Comparison of ENCODE assay signal across 7 mouse cellular contexts in genomic region chr1:36937648-36938047, GRCm38 (mm10). TPM values are rescaled to one million over a fixed set of nuclear protein-coding genes. Genes with fewer than 3 reads are reported as not detected.
DNase-seq lines count a peak whose midpoint lies in the region; ATAC-seq and TF ChIP-seq lines count a peak whose summit lies in the region.

No protein-coding gene starts in this region.

- H3K79me3 ChIP-seq in C2C12 (ENCODE audit: low read depth): peaks cover 57% of the 10 kb centered on the region

- H3K9ac ChIP-seq in ES-Bruce4 (ENCODE audit: low read depth, poor library complexity, severe bottlenecking): peak overlapping the region; percentile 98
- peak overlapping the region; percentile 96 for H3K9ac ChIP-seq in forebrain, embryonic 14.5 days (ENCODE audit: low read length)
- peak overlapping the region; percentile 100 for H3K9ac ChIP-seq in liver, embryonic 13.5 days

- TF ChIP-seq CTCF in C2C12 (IDR thresholded peaks at IDR 0.05; ENCODE audit: control insufficient read depth, insufficient read depth, insufficient read length) (no peak), ES-Bruce4 (IDR thresholded peaks at IDR 0.05; ENCODE audit: low read depth, low read length) (no peak)

- DNase-seq in forebrain, embryonic 14.5 days (ENCODE audit: low spot score): no peak
- no peak for DNase-seq in liver, embryonic 13.5 days
- no peak for DNase-seq in urinary bladder, postnatal 14 days (ENCODE audit: low spot score)
- DNase-seq in gastrocnemius, postnatal 10 days: no peak
- DNase-seq in left cerebral cortex, postnatal 36 days (ENCODE audit: low spot score in 2 of 2): no peak

- intact Hi-C loops in left cerebral cortex, postnatal 36 days (cut with DNase I): loop anchor here (5.0 to 10.0 kb wide), 3 partner anchors 113 to 315 kb away; no protein-coding TSS in a partner anchor

- H3K9me3 ChIP-seq in ES-Bruce4 (replicated peaks; ENCODE audit: control insufficient read depth, insufficient read depth, low read length, poor library complexity, severe bottlenecking): no peaks in the 10 kb centered on the region
- no peaks in the 10 kb centered on the region for H3K9me3 ChIP-seq in forebrain, embryonic 14.5 days (replicated peaks; ENCODE audit: control insufficient read depth, low read length)
- no peaks in the 10 kb centered on the region for H3K9me3 ChIP-seq in liver, embryonic 13.5 days (replicated peaks)

- H3K4me1 ChIP-seq in ES-Bruce4 (ENCODE audit: control insufficient read depth, insufficient read depth, low read length): no peaks in the 10 kb centered on the region
- peaks cover 20% of the 10 kb centered on the region for H3K4me1 ChIP-seq in forebrain, embryonic 14.5 days (ENCODE audit: control insufficient read depth, insufficient read depth, low read length)
- H3K4me1 ChIP-seq in liver, embryonic 13.5 days (replicated peaks): peaks cover 81% of the 10 kb centered on the region

- no peak for ATAC-seq in forebrain, embryonic 14.5 days
- no peak for ATAC-seq in liver, embryonic 13.5 days (ENCODE audit: low read depth)

- H3K4me2 ChIP-seq in forebrain, embryonic 14.5 days (ENCODE audit: low read length): peak overlapping the region; percentile 58
- peak overlapping the region; percentile 82 for H3K4me2 ChIP-seq in liver, embryonic 13.5 days

- peaks cover 68% of the 10 kb centered on the region for H3K79me2 ChIP-seq in C2C12 (ENCODE audit: control insufficient read depth, insufficient read depth)

- TF ChIP-seq POLR2A in ES-Bruce4 (IDR thresholded peaks at IDR 0.05; ENCODE audit: insufficient read depth, low read length): no peak

- TF ChIP-seq EP300 in ES-Bruce4 (IDR thresholded peaks at IDR 0.05; ENCODE audit: insufficient read depth, low read depth, low read length): no peak

- WGBS in forebrain, embryonic 14.5 days: 17% methylated on average over 3 of the region's 3 CpGs
- WGBS in liver, embryonic 13.5 days (ENCODE audit: insufficient replicate concordance): 22% methylated on average over 3 of the region's 3 CpGs

- no peaks in the 10 kb centered on the region for H3K36me3 ChIP-seq in C2C12 (ENCODE audit: control insufficient read depth, insufficient read depth)
- H3K36me3 ChIP-seq in ES-Bruce4 (ENCODE audit: control insufficient read depth, insufficient read depth, low read length, poor library complexity, severe bottlenecking): no peaks in the 10 kb centered on the region
- H3K36me3 ChIP-seq in forebrain, embryonic 14.5 days (ENCODE audit: control insufficient read depth, insufficient read depth, low read length): no peaks in the 10 kb centered on the region
- no peaks in the 10 kb centered on the region for H3K36me3 ChIP-seq in liver, embryonic 13.5 days

- H3K4me3 ChIP-seq in C2C12 (ENCODE audit: insufficient read depth, poor library complexity, severe bottlenecking) (peak overlapping the region; percentile 82), ES-Bruce4 (ENCODE audit: low read depth, low read length) (peak overlapping the region; percentile 46; the same call in 1 of the 2 replicates)
- peak overlapping the region; percentile 96 for H3K4me3 ChIP-seq in forebrain, embryonic 14.5 days (ENCODE audit: low read depth, low read length)
- H3K4me3 ChIP-seq in liver, embryonic 13.5 days (replicated peaks): peak overlapping the region; percentile 100

- no peak overlapping the region for H3K27ac ChIP-seq in ES-Bruce4 (ENCODE audit: insufficient read depth, low read length)
- no peak overlapping the region for H3K27ac ChIP-seq in forebrain, embryonic 14.5 days (ENCODE audit: low read depth, low read length)
- peak overlapping the region; percentile 94 for H3K27ac ChIP-seq in liver, embryonic 13.5 days

- H3ac ChIP-seq in C2C12 (ENCODE audit: control insufficient read depth, insufficient read length, low read depth): no peak overlapping the region

- H3K27me3 ChIP-seq in C2C12 (ENCODE audit: control insufficient read depth, insufficient read depth, insufficient read length) (no peaks in the 10 kb centered on the region), ES-Bruce4 (ENCODE audit: control insufficient read depth, insufficient read depth, low read length, poor library complexity, severe bottlenecking) (no peaks in the 10 kb centered on the region)
- no peaks in the 10 kb centered on the region for H3K27me3 ChIP-seq in forebrain, embryonic 14.5 days (replicated peaks; ENCODE audit: control insufficient read depth, insufficient read depth, low read length)
- H3K27me3 ChIP-seq in liver, embryonic 13.5 days: 0 out of 2 replicates have a peak, but pooled peaks cover 5% of the 10 kb centered on the region

TF ChIP-seq in C2C12, 6 proteins besides CTCF, POLR2A, EP300 and RAD21:
- no peak for TF ChIP-seq CEBPB (IDR thresholded peaks at IDR 0.05; ENCODE audit: low read depth)
- TF ChIP-seq USF1 (IDR thresholded peaks at IDR 0.05; ENCODE audit: low read depth): no peak
- no peak for TF ChIP-seq MYOG (IDR thresholded peaks at IDR 0.05; ENCODE audit: control insufficient read depth, extremely low read depth, insufficient read length)
- no peak for TF ChIP-seq FOSL1 (IDR thresholded peaks at IDR 0.05; ENCODE audit: insufficient read depth, low read length, poor library complexity, severe bottlenecking)
- no peak for TF ChIP-seq MYOD1 (IDR thresholded peaks at IDR 0.05; ENCODE audit: control insufficient read depth, insufficient read length, low read depth)
- TF ChIP-seq MAX (IDR thresholded peaks at IDR 0.05): no peak
TF ChIP-seq in C2C12: peak in this region for 0.

RNA-seq across cellular contexts. Expression of gene Tmem131, which starts 5.8 kb away (rescaled TPM):
- 12.9 TPM for polyA plus RNA-seq in C2C12 (2012; fragmentation: generic; extraction: Trizol)
- 77.1 and 77.7 TPM in 2 replicates for polyA plus RNA-seq in ES-Bruce4 (2011; ENCODE audit: insufficient read depth, insufficient read length, low read depth, missing spikeins)
- polyA plus RNA-seq in forebrain, embryonic 14.5 days (2014; fragmentation: Nextera tagmentation; extraction: Ambion mirVana): 12.2 and 14.2 TPM in 2 replicates
- polyA plus RNA-seq in liver, embryonic 13.5 days (2015; fragmentation: Nextera tagmentation; extraction: Ambion mirVana): 6.5 and 8.7 TPM in 2 replicates
- 10 to 100 TPM; 44.4 to 58.3 TPM for total RNA-seq in gastrocnemius, postnatal 10 days (2021)
- 10 to 100 TPM; 49.7 to 65.2 TPM for total RNA-seq in left cerebral cortex, postnatal 36 days (2021)

Comparison
In these comparisons a context has a peak if more than half of its experiments do, and no peak if none do; other contexts are left out.
1. H3K4me3 ChIP-seq: peak in every context shown above with its lines; median percentile 100 in liver, embryonic 13.5 days; 96 in forebrain, embryonic 14.5 days; 82 in C2C12; 46 in ES-Bruce4.